Mouse (Mus musculus): Measurements from ENCODE around the gene Rps15a.

- TF ChIP-seq POLR2A (IDR thresholded peaks at IDR 0.05; ENCODE audit: insufficient read depth, low read depth, low read length) (no peak), CTCF (IDR thresholded peaks at IDR 0.05) (no peak)
Measured at GRCm38 (mm10) chr7:118118426-118118825, 2.4 kb upstream of the Rps15a start.
